Mouse (Mus musculus) liver, embryonic 14.5 days (tissue): ENCODE data around the gene Sort1.

Experiments
- CTCF ChIP-seq: IDR thresholded peaks from 2 replicates; pipeline ENCODE4 v1.5.1; 2016; ENCODE audit warnings: antibody characterized with exemption, low read depth, control low read depth
- EP300 ChIP-seq: IDR thresholded peaks from 2 replicates; pipeline ENCODE4 v1.6.1; 2016; ENCODE audit warnings: antibody characterized with exemption, low read depth

GRCm38 (mm10) chr3:108297603-108298553, 14.0 kb downstream of the Sort1 start:
- TF ChIP-seq CTCF (no peak), EP300 (no peak)
